7 mouse cellular contexts compared by ENCODE assay signal in genomic region chr9:57521056-57521911, GRCm38 (mm10). TPM values are rescaled to one million over a fixed set of nuclear protein-coding genes. Genes with fewer than 3 reads are reported as not detected.
DNase-seq lines count a peak whose midpoint lies in the region; ATAC-seq lines count a peak whose summit lies in the region.

Gene Cox5a, plus strand, starts transcription at chr9:57521274.

- peak within 1 kb of the TSS; percentile 98 for H3K9ac ChIP-seq in intestine, embryonic 16.5 days (ENCODE audit: low read depth, low read length)
- peak within 1 kb of the TSS; percentile 95 for H3K9ac ChIP-seq in midbrain, embryonic 11.5 days (ENCODE audit: low read length)

- H3K36me3 ChIP-seq in intestine, embryonic 16.5 days (ENCODE audit: control insufficient read depth, insufficient read depth, low read length) = no peaks in the 10 kb centered on the region
- no peaks in the 10 kb centered on the region for H3K36me3 ChIP-seq in midbrain, embryonic 11.5 days (ENCODE audit: control insufficient read depth, insufficient read depth, low read length)

- no peaks in the 10 kb centered on the region for H3K27me3 ChIP-seq in intestine, embryonic 16.5 days (replicated peaks; ENCODE audit: control insufficient read depth, insufficient read depth, low read length)
- H3K27me3 ChIP-seq in midbrain, embryonic 11.5 days (ENCODE audit: control insufficient read depth, insufficient read depth, low read length) = no peaks in the 10 kb centered on the region

- WGBS in intestine, embryonic 16.5 days = under 1% methylated on average over 95 of the region's 95 CpGs
- WGBS in midbrain, embryonic 11.5 days = under 1% methylated on average over 94 of the region's 95 CpGs

- H3K4me3 ChIP-seq in intestine, embryonic 16.5 days (ENCODE audit: low read length) = peak within 1 kb of the TSS; percentile 99
- peak within 1 kb of the TSS; percentile 94 for H3K4me3 ChIP-seq in midbrain, embryonic 11.5 days (ENCODE audit: low read depth, low read length)

- DNase-seq in adrenal gland, adult 2 months = peak; percentile 97
- DNase-seq in embryo, embryonic 11.5 days (ENCODE audit: low read depth, low spot score) = peak; percentile 84
- peak; percentile 92 to 93 for DNase-seq in gastrocnemius, postnatal 36 days
- DNase-seq in left cerebral cortex, postnatal 36 days (ENCODE audit: low spot score in 2 of 2) = peak; percentile 93 to 95
- DNase-seq in midbrain, embryonic 11.5 days (ENCODE audit: low spot score, missing footprints) = peak; percentile 99
- peak; percentile 96 for DNase-seq in skeletal muscle tissue, adult 2 months (ENCODE audit: low read depth, low spot score)

- peak within 1 kb of the TSS; percentile 75 for H3K4me2 ChIP-seq in intestine, embryonic 16.5 days (ENCODE audit: low read depth, low read length)
- peak within 1 kb of the TSS; percentile 82 for H3K4me2 ChIP-seq in midbrain, embryonic 11.5 days

- no peaks in the 10 kb centered on the region for H3K9me3 ChIP-seq in intestine, embryonic 16.5 days (ENCODE audit: control insufficient read depth, low read length)
- H3K9me3 ChIP-seq in midbrain, embryonic 11.5 days (ENCODE audit: control insufficient read depth, low read length) = no peaks in the 10 kb centered on the region

- intact Hi-C loops in gastrocnemius, postnatal 36 days (cut with DNase I) = no loop called here
- intact Hi-C loops in left cerebral cortex, postnatal 36 days (cut with DNase I) = loop anchor here (2.0 to 5.0 kb wide), 3 partner anchors 16 to 444 kb away; partner anchors contain the start of genes Rpp25 and Scamp5

- H3K27ac ChIP-seq in intestine, embryonic 16.5 days (ENCODE audit: low read length) = peak within 1 kb of the TSS; percentile 95
- peak within 1 kb of the TSS; percentile 73 for H3K27ac ChIP-seq in midbrain, embryonic 11.5 days (ENCODE audit: low read depth, low read length)

- peaks cover 26% of the 10 kb centered on the region for H3K4me1 ChIP-seq in intestine, embryonic 16.5 days (ENCODE audit: control insufficient read depth, insufficient read depth, low read length)
- H3K4me1 ChIP-seq in midbrain, embryonic 11.5 days (ENCODE audit: control insufficient read depth, insufficient read depth, low read length) = peaks cover 13% of the 10 kb centered on the region

- ATAC-seq in intestine, embryonic 16.5 days = peak; percentile 99
- peak; percentile 96 for ATAC-seq in midbrain, embryonic 11.5 days (ENCODE audit: low FRiP score)

RNA-seq across cellular contexts. Expression of gene Cox5a, which starts in this region (rescaled TPM):
- total RNA-seq in adrenal gland, adult 2 months (2021) = 100 to 1,000 TPM; 430 to 653 TPM
- 880 and 1,121 TPM in 2 replicates for polyA plus RNA-seq in adrenal gland, adult 2 months (2012; rRNA removed)
- 1,000 to 10,000 TPM; 1,357 to 1,404 TPM for total RNA-seq in gastrocnemius, postnatal 36 days (2021)
- polyA plus RNA-seq in intestine, embryonic 16.5 days (2015; fragmentation: Nextera tagmentation; extraction: Ambion mirVana) = 980 and 987 TPM in 2 replicates
- 100 to 1,000 TPM; 378 to 426 TPM for total RNA-seq in left cerebral cortex, postnatal 36 days (2021)
- polyA plus RNA-seq in midbrain, embryonic 11.5 days (2014; fragmentation: Nextera tagmentation; extraction: Ambion mirVana) = 730 and 739 TPM in 2 replicates

Comparison
In these comparisons a context has a peak if more than half of its experiments do, and no peak if none do; other contexts are left out.
1. Peak in every context shown above with its lines: DNase-seq, ATAC-seq, H3K4me3 ChIP-seq and H3K27ac ChIP-seq.